Mouse (Mus musculus): ENCODE measurements at regions not wholly inside any gene's neighbourhood (a gene's known extent, or its start where the extent isn't known, plus 50 kb on each side); places are given as distances from the start of the nearest gene placed in this dataset.
A peak's percentile ranks its signal among the peaks of the same experiment; 100 is the strongest.

- DNase-seq: no peak
Measured at GRCm38 (mm10) chr8:115897521-115898178, 190.1 kb upstream of the Maf start.

- DNase-seq: no peak
Measured at GRCm38 (mm10) chr8:115897086-115897485, 189.5 kb upstream of the Maf start.

GRCm38 (mm10) chr8:115896066-115896465, 188.5 kb upstream of the Maf start:
- no peak for DNase-seq

- no peak for DNase-seq
Measured at GRCm38 (mm10) chr8:115888278-115888677, 180.7 kb upstream of the Maf start.

GRCm38 (mm10) chr8:115885121-115885743, 177.6 kb upstream of the Maf start:
- no peak for DNase-seq

- DNase-seq: no peak
Measured at GRCm38 (mm10) chr8:115883808-115884207, 176.2 kb upstream of the Maf start.

GRCm38 (mm10) chr8:115881881-115882280, 174.3 kb upstream of the Maf start:
- DNase-seq: no peak

GRCm38 (mm10) chr8:115874789-115875188, 167.2 kb upstream of the Maf start:
- peak; percentile 30 for DNase-seq

GRCm38 (mm10) chr8:115871381-115871780, 163.8 kb upstream of the Maf start:
- no peak for DNase-seq

- no peak for DNase-seq
Measured at GRCm38 (mm10) chr8:115861381-115861780, 153.8 kb upstream of the Maf start.

- no peak for DNase-seq
Measured at GRCm38 (mm10) chr8:115859406-115859805, 151.8 kb upstream of the Maf start.

- no peak for DNase-seq
Measured at GRCm38 (mm10) chr8:115856816-115857215, 149.2 kb upstream of the Maf start.

GRCm38 (mm10) chr8:115855934-115856629, 148.5 kb upstream of the Maf start:
- no peak for DNase-seq

- DNase-seq: peak; percentile 56
Measured at GRCm38 (mm10) chr8:115854209-115854900, 146.8 kb upstream of the Maf start.

- no peak for DNase-seq
Measured at GRCm38 (mm10) chr8:115850552-115850951, 143.0 kb upstream of the Maf start.

GRCm38 (mm10) chr8:115833391-115833790, 125.8 kb upstream of the Maf start:
- DNase-seq: no peak

GRCm38 (mm10) chr8:115831675-115832074, 124.1 kb upstream of the Maf start:
- DNase-seq: no peak

- DNase-seq: no peak
Measured at GRCm38 (mm10) chr8:115830012-115830662, 122.5 kb upstream of the Maf start.

- DNase-seq: no peak
Measured at GRCm38 (mm10) chr8:115826516-115826915, 118.9 kb upstream of the Maf start.

GRCm38 (mm10) chr8:115825899-115826502, 118.4 kb upstream of the Maf start:
- no peak for DNase-seq

GRCm38 (mm10) chr8:115824478-115824785, 116.8 kb upstream of the Maf start:
- no peak for DNase-seq

All from gastrocnemius, postnatal 10 days (tissue).